Mouse (Mus musculus) lung, postnatal 0 days (tissue): Measurements from ENCODE around the gene Ttc9c.

Source experiments
- CTCF ChIP-seq: IDR thresholded peaks from 2 replicates; pipeline ENCODE4 v1.5.1; 2016; ENCODE audit warnings: antibody characterized with exemption, mild to moderate bottlenecking
- EP300 ChIP-seq: IDR thresholded peaks from 2 replicates; pipeline ENCODE4 v1.6.1; 2016; ENCODE audit warnings: antibody characterized with exemption, mild to moderate bottlenecking, control low read depth

DNA sequence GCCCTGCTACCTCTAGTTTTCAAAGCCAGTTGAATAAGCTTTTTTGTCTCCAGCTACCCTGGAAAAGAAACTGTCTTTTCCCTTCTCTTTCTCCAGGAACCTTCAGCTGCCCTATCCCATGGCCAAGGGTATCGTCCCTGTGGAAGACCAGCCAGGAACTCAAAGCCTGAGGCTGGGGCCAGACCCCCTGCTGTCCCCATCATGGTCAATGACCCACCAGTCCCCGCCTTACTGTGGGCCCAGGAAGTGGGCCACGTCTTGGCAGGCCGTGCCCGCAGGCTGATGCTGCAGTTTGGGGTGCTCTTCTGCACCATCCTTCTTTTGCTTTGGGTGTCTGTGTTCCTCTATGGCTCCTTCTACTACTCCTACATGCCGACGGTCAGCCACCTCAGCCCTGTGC is 21.9 kb upstream of the Ttc9c start:
- TF ChIP-seq CTCF (no peak), EP300 (no peak)
